Comparison of ENCODE assay signal across 12 mouse cellular contexts in the genomic region with DNA sequence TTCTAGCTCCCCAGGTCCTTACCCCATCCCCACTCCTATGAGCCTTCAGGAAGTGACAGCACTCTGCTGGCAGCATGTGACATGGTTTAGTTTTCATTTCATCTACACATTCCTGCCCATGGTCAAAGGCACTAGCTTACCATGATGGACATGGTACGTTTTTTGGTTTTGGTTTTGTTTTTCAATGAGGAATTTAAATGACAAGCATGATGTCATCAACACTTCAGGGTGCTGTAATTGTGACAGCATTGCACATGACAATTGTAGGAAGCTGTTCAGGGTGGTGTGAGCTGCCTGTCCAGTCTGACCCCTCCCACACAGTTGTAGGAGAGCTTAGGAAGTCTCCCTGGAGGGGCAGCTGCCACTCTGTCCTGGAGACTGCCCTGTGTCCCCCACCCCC.
A peak's percentile ranks its signal among the peaks of the same experiment; 100 is the strongest.
DNase-seq lines count a peak whose midpoint lies in the region; ATAC-seq and TF ChIP-seq lines count a peak whose summit lies in the region.
"Had no signal": no experiment of that assay in that cellular context is flagged by ENCODE, and none has a peak within 500 bp of the region (broad histone marks: within the 10 kb centered on the region; RNA-seq: fewer than 3 reads in every experiment).

No protein-coding gene starts in this region.

- no peak overlapping the region for H3K4me2 ChIP-seq in lung, embryonic 14.5 days
- H3K4me2 ChIP-seq in neural tube, embryonic 15.5 days: no peak overlapping the region
- H3K4me2 ChIP-seq in forebrain, postnatal 0 days (ENCODE audit: low read depth): no peak overlapping the region
- H3K4me2 ChIP-seq: stomach, embryonic 15.5 days had no signal

- no peak overlapping the region for H3K4me3 ChIP-seq in lung, embryonic 14.5 days (ENCODE audit: low read depth, low read length)
- H3K4me3 ChIP-seq in brown adipose tissue, adult 24 weeks (ENCODE audit: insufficient read depth, low read depth, low read length): 0 out of 2 replicates have a peak overlapping the region, but pooled peaks have one; percentile 6
- no peak overlapping the region for H3K4me3 ChIP-seq in neural tube, embryonic 15.5 days (replicated peaks)
- no peak overlapping the region for H3K4me3 ChIP-seq in forebrain, postnatal 0 days (ENCODE audit: low read depth, low read length)
- H3K4me3 ChIP-seq: stomach, embryonic 15.5 days had no signal

- no peak for TF ChIP-seq CTCF in lung, embryonic 14.5 days (IDR thresholded peaks at IDR 0.05; ENCODE audit: low read depth)
- no peak for TF ChIP-seq CTCF in forebrain, postnatal 0 days (IDR thresholded peaks at IDR 0.05; ENCODE audit: low read depth)

- no peaks in the 10 kb centered on the region for H3K36me3 ChIP-seq in lung, embryonic 14.5 days (ENCODE audit: insufficient read depth)
- no peaks in the 10 kb centered on the region for H3K36me3 ChIP-seq in neural tube, embryonic 15.5 days
- H3K36me3 ChIP-seq in forebrain, postnatal 0 days (ENCODE audit: insufficient read depth): no peaks in the 10 kb centered on the region
- H3K36me3 ChIP-seq: stomach, embryonic 15.5 days had no signal

- H3K4me1 ChIP-seq in lung, embryonic 14.5 days (ENCODE audit: insufficient read depth): no peaks in the 10 kb centered on the region
- H3K4me1 ChIP-seq in brown adipose tissue, adult 24 weeks (ENCODE audit: control insufficient read depth, insufficient read depth, insufficient read length, low read length): peaks cover 15% of the 10 kb centered on the region; the same call in 1 of the 2 replicates
- H3K4me1 ChIP-seq in neural tube, embryonic 15.5 days: peaks cover 31% of the 10 kb centered on the region
- no peaks in the 10 kb centered on the region for H3K4me1 ChIP-seq in forebrain, postnatal 0 days (ENCODE audit: insufficient read depth)

- peak; percentile 64; the same call in 1 of the 2 replicates for ATAC-seq in lung, embryonic 14.5 days (ENCODE audit: insufficient read depth)
- ATAC-seq in megakaryocyte, adult 5-6 weeks (ENCODE audit: poor library complexity, severe bottlenecking): peak; percentile 49
- no peak for ATAC-seq in neural tube, embryonic 15.5 days (ENCODE audit: low FRiP score)
- ATAC-seq in forebrain, postnatal 0 days: no peak

- no peak overlapping the region for H3K9ac ChIP-seq in lung, embryonic 14.5 days
- no peak overlapping the region for H3K9ac ChIP-seq in neural tube, embryonic 15.5 days (replicated peaks)
- no peak overlapping the region for H3K9ac ChIP-seq in forebrain, postnatal 0 days
- H3K9ac ChIP-seq: stomach, embryonic 15.5 days had no signal

- H3K27me3 ChIP-seq in lung, embryonic 14.5 days (ENCODE audit: insufficient read depth, low read length): no peaks in the 10 kb centered on the region
- H3K27me3 ChIP-seq in neural tube, embryonic 15.5 days (replicated peaks): no peaks in the 10 kb centered on the region
- no peaks in the 10 kb centered on the region for H3K27me3 ChIP-seq in forebrain, postnatal 0 days (ENCODE audit: insufficient read depth, low read length)
- H3K27me3 ChIP-seq: stomach, embryonic 15.5 days had no signal

- no peak overlapping the region for H3K27ac ChIP-seq in lung, embryonic 14.5 days (ENCODE audit: low read depth)
- H3K27ac ChIP-seq in brown adipose tissue, adult 24 weeks (replicated peaks; ENCODE audit: low read depth, low read length): peak overlapping the region; percentile 56; the same call in 1 of the 2 replicates
- no peak overlapping the region for H3K27ac ChIP-seq in neural tube, embryonic 15.5 days (replicated peaks)
- H3K27ac ChIP-seq in forebrain, postnatal 0 days (ENCODE audit: low read depth, low read length): no peak overlapping the region
- H3K27ac ChIP-seq: stomach, embryonic 15.5 days had no signal

- WGBS in lung, embryonic 14.5 days: 36% methylated on average over 1 of the region's 1 CpGs
- WGBS in neural tube, embryonic 15.5 days: 59% methylated on average over 1 of the region's 1 CpGs
- 48% methylated on average over 1 of the region's 1 CpGs for WGBS in forebrain, postnatal 0 days

- no peaks in the 10 kb centered on the region for H3K9me3 ChIP-seq in lung, embryonic 14.5 days (ENCODE audit: low read depth, low read length)
- H3K9me3 ChIP-seq in neural tube, embryonic 15.5 days (replicated peaks): no peaks in the 10 kb centered on the region
- H3K9me3 ChIP-seq in forebrain, postnatal 0 days (ENCODE audit: low read length): no peaks in the 10 kb centered on the region
- H3K9me3 ChIP-seq: stomach, embryonic 15.5 days had no signal

- peak; percentile 93 for DNase-seq in heart, adult 11 months
- no peak for DNase-seq in heart, postnatal 25 days (ENCODE audit: low spot score)
- no peak for DNase-seq in lung, embryonic 14.5 days
- no peak for DNase-seq in lung, postnatal 25 days (ENCODE audit: low spot score)
- DNase-seq in forebrain, postnatal 0 days: no peak
- DNase-seq: cerebellum, postnatal 36 days; right cerebral cortex, postnatal 25 days; thymus, postnatal 4 days had no signal

- intact Hi-C loops in heart, postnatal 25 days (cut with DNase I): no loop called here

Comparison
In these comparisons a context has a peak if more than half of its experiments do, and no peak if none do; other contexts are left out.
1. ATAC-seq: peak in lung, embryonic 14.5 days (single experiment) and megakaryocyte, adult 5-6 weeks (single experiment); none in neural tube, embryonic 15.5 days (single experiment) and forebrain, postnatal 0 days (single experiment).